Mouse (Mus musculus): Measurements from ENCODE around the gene Eps8. TPM values are rescaled to one million over a fixed set of nuclear protein-coding genes. Genes with fewer than 3 reads are reported as not detected.

The Eps8 gene
- polyA plus RNA-seq, 1 experiment, result 23.0 TPM

DNA sequence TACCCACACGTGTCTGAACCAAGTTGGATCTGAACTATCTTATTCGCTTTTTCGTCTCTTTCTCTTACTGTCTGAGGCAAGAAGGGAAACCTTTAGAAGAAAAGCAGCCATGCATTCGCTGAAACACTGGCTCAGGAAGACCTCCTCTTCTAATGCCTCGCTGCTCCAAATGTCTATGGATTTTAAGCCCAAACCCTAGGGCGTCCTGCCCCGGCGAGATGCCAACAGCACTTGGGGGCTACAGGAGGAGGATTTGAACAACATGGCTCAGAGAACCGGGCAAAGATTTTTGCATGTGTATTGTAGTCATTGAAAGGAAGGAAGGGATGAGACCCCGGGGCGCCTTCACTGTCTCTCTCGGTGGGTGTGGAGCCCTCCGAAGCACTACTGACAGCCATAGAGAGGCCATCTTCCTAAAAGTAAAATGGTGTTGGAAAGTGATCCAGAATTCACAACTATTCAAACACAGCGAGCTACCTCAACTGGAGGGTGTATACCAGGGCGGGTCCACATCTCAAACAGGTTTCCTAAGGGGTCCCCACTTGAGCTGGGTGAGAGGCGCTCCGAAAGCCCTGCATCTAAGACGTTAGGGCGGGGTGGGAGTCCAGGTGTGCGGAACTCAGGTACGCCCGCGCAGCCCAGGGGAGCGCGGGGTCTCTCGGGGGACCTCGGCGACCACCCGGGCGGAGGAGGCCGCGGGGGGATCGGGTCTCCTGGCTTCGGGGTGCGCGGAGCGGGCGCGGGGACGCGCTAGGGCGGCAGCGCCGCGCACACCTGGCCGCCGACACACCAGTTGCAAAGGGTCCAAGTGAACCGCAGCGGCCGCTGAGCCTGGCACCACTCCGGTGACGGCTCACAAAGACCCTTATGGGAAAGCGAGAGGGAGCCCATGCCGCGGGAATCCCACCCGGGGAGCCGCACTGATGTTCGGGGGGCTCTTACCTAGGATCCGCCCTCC, 6.3 kb downstream of the Eps8 start:
- H3K4me1 ChIP-seq (ENCODE audit: control insufficient read depth, insufficient read depth, low read length), result no peaks in the 10 kb centered on the region
- H3K27ac ChIP-seq (ENCODE audit: insufficient read depth, low read length), result no peak overlapping the region
- TF ChIP-seq CTCF (IDR thresholded peaks at IDR 0.05; ENCODE audit: extremely low read depth, insufficient read depth, low read length) (no peak), POLR2A (IDR thresholded peaks at IDR 0.05; ENCODE audit: extremely low read depth, insufficient read depth, low read length) (no peak)
- peak overlapping the region; percentile 49 for H3K4me3 ChIP-seq (ENCODE audit: insufficient read depth, low read length)

GRCm38 (mm10) chr6:137647646-137648045, 7.0 kb downstream of the Eps8 start:
- TF ChIP-seq POLR2A (IDR thresholded peaks at IDR 0.05; ENCODE audit: extremely low read depth, insufficient read depth, low read length) (no peak), CTCF (IDR thresholded peaks at IDR 0.05; ENCODE audit: extremely low read depth, insufficient read depth, low read length) (no peak)
- no peaks in the 10 kb centered on the region for H3K4me1 ChIP-seq (ENCODE audit: control insufficient read depth, insufficient read depth, low read length)
- H3K4me3 ChIP-seq (ENCODE audit: insufficient read depth, low read length), result peak overlapping the region; percentile 49
- H3K27ac ChIP-seq (ENCODE audit: insufficient read depth, low read length), result 0 out of 2 replicates have a peak overlapping the region, but pooled peaks have one; percentile 42

DNA sequence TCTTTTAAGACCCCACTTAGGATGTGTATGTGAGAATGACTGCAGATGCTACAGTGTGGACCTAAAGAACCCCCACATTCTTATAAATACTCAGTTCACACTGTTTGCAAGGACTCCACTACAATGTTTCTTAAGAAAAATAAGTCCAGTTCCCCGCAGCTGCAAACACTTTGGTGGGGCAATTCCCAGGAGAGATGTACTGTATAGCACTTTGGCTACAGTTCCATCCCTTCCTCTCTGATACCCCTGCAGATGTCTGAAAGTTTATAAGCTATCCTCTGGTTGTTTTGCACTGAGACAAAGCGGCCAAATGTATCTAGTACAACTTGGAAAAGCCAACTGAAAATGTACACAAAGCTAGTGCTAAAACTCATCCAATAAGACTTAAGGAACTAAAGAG, 8.0 kb downstream of the Eps8 start:
- H3K27ac ChIP-seq (ENCODE audit: insufficient read depth, low read length), result no peak overlapping the region
- peak overlapping the region; percentile 49; the same call in 1 of the 2 replicates for H3K4me3 ChIP-seq (ENCODE audit: insufficient read depth, low read length)
- TF ChIP-seq CTCF (IDR thresholded peaks at IDR 0.05; ENCODE audit: extremely low read depth, insufficient read depth, low read length) (no peak), POLR2A (IDR thresholded peaks at IDR 0.05; ENCODE audit: extremely low read depth, insufficient read depth, low read length) (no peak)

GRCm38 (mm10) chr6:137644893-137645292, 9.8 kb downstream of the Eps8 start:
- no peak for TF ChIP-seq CTCF (IDR thresholded peaks at IDR 0.05; ENCODE audit: extremely low read depth, insufficient read depth, low read length)
- no peak for TF ChIP-seq POLR2A (IDR thresholded peaks at IDR 0.05; ENCODE audit: extremely low read depth, insufficient read depth, low read length)
- Histone ChIP-seq H3K4me1 (ENCODE audit: control insufficient read depth, insufficient read depth, low read length) (no peaks in the 10 kb centered on the region), H3K4me3 (ENCODE audit: insufficient read depth, low read length) (no peak overlapping the region), H3K27ac (ENCODE audit: insufficient read depth, low read length) (no peak overlapping the region)

More for the DNA sequence above, 8.0 kb downstream of the Eps8 start:
- no peaks in the 10 kb centered on the region for H3K4me1 ChIP-seq (ENCODE audit: control insufficient read depth, insufficient read depth, low read length)

DNA sequence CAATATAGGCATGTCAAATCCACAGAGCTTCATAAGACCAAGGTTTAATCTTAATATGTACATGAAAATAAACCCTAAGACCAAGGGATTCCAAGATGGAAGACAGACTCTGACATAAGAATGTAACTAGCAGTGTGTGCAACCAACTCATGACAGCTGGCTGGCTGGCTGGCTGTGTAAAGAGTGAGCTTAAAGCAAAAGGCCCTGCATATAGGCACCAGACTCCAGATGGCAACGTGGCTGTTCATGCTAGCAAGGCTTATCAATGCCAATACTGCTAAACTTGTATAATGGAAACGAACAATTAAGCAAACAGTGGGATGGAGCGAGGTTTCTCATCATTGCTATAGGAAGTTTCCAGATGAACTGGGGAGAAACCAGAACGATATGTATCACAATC, 10.9 kb downstream of the Eps8 start:
- Histone ChIP-seq H3K4me3 (ENCODE audit: insufficient read depth, low read length) (no peak overlapping the region), H3K27ac (ENCODE audit: insufficient read depth, low read length) (no peak overlapping the region), H3K4me1 (ENCODE audit: control insufficient read depth, insufficient read depth, low read length) (no peaks in the 10 kb centered on the region)
- TF ChIP-seq POLR2A (IDR thresholded peaks at IDR 0.05; ENCODE audit: extremely low read depth, insufficient read depth, low read length), result no peak
- no peak for TF ChIP-seq CTCF (IDR thresholded peaks at IDR 0.05; ENCODE audit: extremely low read depth, insufficient read depth, low read length)

- H3K4me1 ChIP-seq (ENCODE audit: control insufficient read depth, insufficient read depth, low read length), result no peaks in the 10 kb centered on the region
- TF ChIP-seq CTCF (IDR thresholded peaks at IDR 0.05; ENCODE audit: extremely low read depth, insufficient read depth, low read length) (no peak), POLR2A (IDR thresholded peaks at IDR 0.05; ENCODE audit: extremely low read depth, insufficient read depth, low read length) (no peak)
- H3K4me3 ChIP-seq (ENCODE audit: insufficient read depth, low read length), result no peak overlapping the region
- no peak overlapping the region for H3K27ac ChIP-seq (ENCODE audit: insufficient read depth, low read length)
Measured at GRCm38 (mm10) chr6:137641642-137642041, 13.0 kb downstream of the Eps8 start.

GRCm38 (mm10) chr6:137638834-137639567, 15.7 kb downstream of the Eps8 start:
- TF ChIP-seq CTCF (IDR thresholded peaks at IDR 0.05; ENCODE audit: extremely low read depth, insufficient read depth, low read length) (no peak), POLR2A (IDR thresholded peaks at IDR 0.05; ENCODE audit: extremely low read depth, insufficient read depth, low read length) (no peak)
- Histone ChIP-seq H3K4me3 (ENCODE audit: insufficient read depth, low read length) (no peak overlapping the region), H3K4me1 (ENCODE audit: control insufficient read depth, insufficient read depth, low read length) (no peaks in the 10 kb centered on the region), H3K27ac (ENCODE audit: insufficient read depth, low read length) (no peak overlapping the region)

- TF ChIP-seq POLR2A (IDR thresholded peaks at IDR 0.05; ENCODE audit: extremely low read depth, insufficient read depth, low read length) (no peak), CTCF (IDR thresholded peaks at IDR 0.05; ENCODE audit: extremely low read depth, insufficient read depth, low read length) (no peak)
- Histone ChIP-seq H3K27ac (ENCODE audit: insufficient read depth, low read length) (no peak overlapping the region), H3K4me3 (ENCODE audit: insufficient read depth, low read length) (no peak overlapping the region), H3K4me1 (ENCODE audit: control insufficient read depth, insufficient read depth, low read length) (no peaks in the 10 kb centered on the region)
Measured at GRCm38 (mm10) chr6:137637443-137637842, 17.2 kb downstream of the Eps8 start.

DNA sequence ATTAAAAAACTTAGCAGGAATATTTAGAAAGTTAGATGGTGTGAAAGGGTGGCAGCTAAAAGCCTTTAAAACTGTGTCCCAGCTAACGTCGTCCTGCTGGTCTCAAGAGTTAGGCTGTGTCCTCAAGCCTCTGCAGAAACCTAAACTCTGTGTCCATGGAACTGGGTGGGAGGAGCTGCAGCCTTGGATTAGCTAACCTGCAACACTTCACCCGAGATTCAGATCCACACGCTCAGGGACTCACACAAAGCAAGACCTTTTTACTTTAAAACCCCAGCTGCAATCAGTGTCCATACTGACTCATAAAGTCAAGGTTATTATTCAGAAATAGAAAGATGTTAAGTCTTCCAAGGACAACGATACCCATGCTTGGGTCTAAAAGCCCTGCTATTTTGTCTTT, 18.5 kb downstream of the Eps8 start:
- Histone ChIP-seq H3K4me3 (ENCODE audit: insufficient read depth, low read length) (no peak overlapping the region), H3K4me1 (ENCODE audit: control insufficient read depth, insufficient read depth, low read length) (no peaks in the 10 kb centered on the region), H3K27ac (ENCODE audit: insufficient read depth, low read length) (no peak overlapping the region)
- TF ChIP-seq POLR2A (IDR thresholded peaks at IDR 0.05; ENCODE audit: extremely low read depth, insufficient read depth, low read length) (no peak), CTCF (IDR thresholded peaks at IDR 0.05; ENCODE audit: extremely low read depth, insufficient read depth, low read length) (no peak)

Measured in cortical plate, adult 2 months (tissue).